Mouse (Mus musculus) midbrain, embryonic 13.5 days (tissue): ENCODE results near the gene Gabrb1. TPM values are rescaled to one million over a fixed set of nuclear protein-coding genes. Genes with fewer than 3 reads are reported as not detected.

Experiments used
- ATAC-seq: fragments of 200-750 bp; cut with Nextera tagmentation; 2 replicates; pipeline ENCODE4 v1.8.0; 2017; ENCODE audit warnings: mild to moderate bottlenecking, moderate TSS enrichment, moderate library complexity
- H3K27ac ChIP-seq: fragments of 300-500 bp; sonication (generic); 2 replicates; pipeline ENCODE4 v1.5.1; 2015; ENCODE audit warnings: inconsistent platforms, mild to moderate bottlenecking, moderate library complexity
- H3K27me3 ChIP-seq: fragments of 300-500 bp; sonication (generic); 2 replicates; pipeline ENCODE4 v1.6.1; 2015; ENCODE audit warnings: mild to moderate bottlenecking, inconsistent platforms
- H3K36me3 ChIP-seq: fragments of 300-500 bp; sonication (generic); 2 replicates; pipeline ENCODE4 v1.6.1; 2015; ENCODE audit warnings: mild to moderate bottlenecking, inconsistent platforms
- H3K4me1 ChIP-seq: fragments of 300-500 bp; sonication (generic); replicated peaks from 2 replicates; pipeline ENCODE4 v1.6.1; 2015; ENCODE audit warnings: inconsistent platforms
- H3K4me2 ChIP-seq: fragments of 300-500 bp; sonication (generic); replicated peaks from 2 replicates; pipeline ENCODE4 v1.6.1; 2015; ENCODE audit warnings: moderate library complexity, mild to moderate bottlenecking, inconsistent platforms
- H3K4me3 ChIP-seq: fragments of 300-500 bp; sonication (generic); replicated peaks from 2 replicates; pipeline ENCODE4 v1.5.1; 2015; ENCODE audit warnings: mild to moderate bottlenecking, inconsistent platforms
- H3K9ac ChIP-seq: fragments of 300-500 bp; sonication (generic); replicated peaks from 2 replicates; pipeline ENCODE4 v1.6.1; 2015; ENCODE audit warnings: mild to moderate bottlenecking, inconsistent platforms
- H3K9me3 ChIP-seq: fragments of 300-500 bp; sonication (generic); 2 replicates; pipeline ENCODE4 v1.6.1; 2016; ENCODE audit warnings: mild to moderate bottlenecking, inconsistent platforms
- WGBS: fragments of 180-500 bp; shearing (Covaris S2); methylation state at CpG from one replicate; pipeline ENCODE4 v1.1.7; 2015; 5-methylcytosine and 5-hydroxymethylcytosine counted together
- polyA plus RNA-seq: library from polyadenylated mRNA; unstranded; fragments of >200 nt; fragmentation: Nextera tagmentation; extraction: Ambion mirVana; gene quantifications from 2 replicates; pipeline ENCODE4 v1.2.1, GENCODE M21; 2015

The Gabrb1 gene
- polyA plus RNA-seq, 1 experiment from 2014 or later = 7.8 TPM

GRCm38 (mm10) chr5:72173521-72173920, 515.6 kb downstream of the Gabrb1 start:
- 78% methylated on average over 1 of the region's 1 CpGs for WGBS
- H3K9ac ChIP-seq = no peak overlapping the region
- no peak overlapping the region for H3K4me2 ChIP-seq
- H3K9me3 ChIP-seq = no peaks in the 10 kb centered on the region
- H3K27me3 ChIP-seq = no peaks in the 10 kb centered on the region
- ATAC-seq = no peak
- H3K27ac ChIP-seq = no peak overlapping the region
- no peaks in the 10 kb centered on the region for H3K36me3 ChIP-seq
- no peak overlapping the region for H3K4me3 ChIP-seq
- H3K4me1 ChIP-seq = peaks cover 10% of the 10 kb centered on the region; the same call in 1 of the 2 replicates

DNA sequence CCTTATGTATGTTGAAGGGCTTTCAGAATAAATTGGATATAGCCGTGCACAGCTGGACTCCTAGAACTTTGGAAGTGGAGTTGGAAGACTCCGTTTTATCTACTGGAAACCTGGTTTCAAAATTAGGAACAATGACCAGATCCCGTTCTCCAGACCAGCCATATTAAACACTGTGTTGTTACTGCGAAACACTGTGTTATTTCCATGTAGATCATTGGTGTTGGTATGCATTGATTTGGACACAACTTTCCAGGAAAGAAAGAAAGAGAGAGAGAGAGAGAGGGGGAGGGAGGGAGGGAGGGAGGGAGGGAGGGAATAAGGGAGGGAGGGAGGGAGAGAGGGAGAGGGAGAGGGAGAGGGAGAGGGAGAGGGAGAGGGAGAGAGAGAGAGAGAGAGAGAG, 517.1 kb downstream of the Gabrb1 start:
- peak overlapping the region; percentile 71; the same call in 1 of the 2 replicates for H3K27ac ChIP-seq
- ATAC-seq = 0 out of 2 replicates have a peak, but pooled peaks have one; percentile 35

GRCm38 (mm10) chr5:72175530-72175929, 517.6 kb downstream of the Gabrb1 start:
- 2% methylated on average over 7 of the region's 7 CpGs for WGBS
- peak overlapping the region; percentile 59 for H3K9ac ChIP-seq
- peak overlapping the region; percentile 22 for H3K4me3 ChIP-seq

More for the DNA sequence above, 517.1 kb downstream of the Gabrb1 start:
- no peaks in the 10 kb centered on the region for H3K9me3 ChIP-seq
- 49% methylated on average over 4 of the region's 4 CpGs for WGBS
- no peak overlapping the region for H3K9ac ChIP-seq
- H3K4me2 ChIP-seq = peak overlapping the region; percentile 49
- no peak overlapping the region for H3K4me3 ChIP-seq
- no peaks in the 10 kb centered on the region for H3K36me3 ChIP-seq
- peaks cover 10% of the 10 kb centered on the region; the same call in 1 of the 2 replicates for H3K4me1 ChIP-seq
- H3K27me3 ChIP-seq = no peaks in the 10 kb centered on the region

DNA sequence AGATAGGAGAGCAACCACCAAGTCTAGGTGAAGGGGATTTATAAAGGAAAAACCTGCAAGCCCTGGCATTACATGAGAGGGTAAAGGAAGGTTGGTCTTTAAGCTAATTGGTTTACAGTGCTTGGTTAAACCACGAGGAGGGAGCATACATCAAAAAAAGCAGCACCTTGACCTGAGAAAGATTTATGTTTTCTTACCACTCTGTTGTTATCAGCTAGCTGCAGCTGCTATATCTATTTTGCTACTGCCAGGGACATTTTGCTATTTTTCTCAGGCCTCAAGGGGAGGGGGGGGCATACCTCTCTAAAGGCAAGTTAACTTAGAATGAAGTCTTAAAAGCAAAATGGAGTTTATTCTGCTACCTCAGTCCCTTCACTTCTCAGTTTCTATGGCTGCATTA, 523.3 kb downstream of the Gabrb1 start:
- Histone ChIP-seq H3K4me2 (no peak overlapping the region), H3K4me1 (0 out of 2 replicates have a peak, but pooled peaks cover under 1% of the 10 kb centered on the region), H3K9me3 (no peaks in the 10 kb centered on the region), H3K27me3 (no peaks in the 10 kb centered on the region), H3K36me3 (no peaks in the 10 kb centered on the region), H3K4me3 (no peak overlapping the region), H3K9ac (no peak overlapping the region), H3K27ac (no peak overlapping the region)
- 58% methylated on average over 1 of the region's 1 CpGs for WGBS
- ATAC-seq = no peak

More at GRCm38 (mm10) chr5:72175530-72175929, 517.6 kb downstream of the Gabrb1 start:
- Histone ChIP-seq H3K4me1 (peaks cover 10% of the 10 kb centered on the region; the same call in 1 of the 2 replicates), H3K36me3 (no peaks in the 10 kb centered on the region), H3K27ac (peak overlapping the region; percentile 71), H3K27me3 (no peaks in the 10 kb centered on the region), H3K9me3 (no peaks in the 10 kb centered on the region), H3K4me2 (peak overlapping the region; percentile 49)
- peak; percentile 80 for ATAC-seq

DNA sequence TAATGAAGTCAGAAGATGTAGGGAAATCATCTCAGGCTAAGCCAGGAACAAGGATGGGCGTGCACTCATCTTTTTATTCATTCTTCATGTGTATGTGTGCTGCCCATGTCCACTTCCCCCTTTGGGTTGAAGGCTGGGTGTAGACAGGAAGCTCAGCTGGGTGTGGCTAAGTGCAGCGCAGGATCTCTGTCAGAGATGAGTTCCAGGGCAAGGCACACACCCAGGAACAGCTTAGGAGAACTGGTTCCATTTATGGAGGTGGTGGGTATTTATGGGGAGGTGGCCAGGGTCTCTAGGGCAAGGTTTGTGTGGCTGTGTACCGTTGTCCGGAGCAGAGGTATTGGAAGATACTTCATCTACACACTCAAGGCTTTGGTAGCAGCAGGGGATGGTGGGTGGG, 524.9 kb downstream of the Gabrb1 start:
- Histone ChIP-seq H3K4me2 (no peak overlapping the region), H3K4me3 (no peak overlapping the region), H3K9me3 (no peaks in the 10 kb centered on the region), H3K4me1 (no peaks in the 10 kb centered on the region), H3K27ac (no peak overlapping the region), H3K36me3 (no peaks in the 10 kb centered on the region), H3K9ac (no peak overlapping the region), H3K27me3 (no peaks in the 10 kb centered on the region)
- ATAC-seq = no peak
- WGBS = 95% methylated on average over 4 of the region's 4 CpGs

DNA sequence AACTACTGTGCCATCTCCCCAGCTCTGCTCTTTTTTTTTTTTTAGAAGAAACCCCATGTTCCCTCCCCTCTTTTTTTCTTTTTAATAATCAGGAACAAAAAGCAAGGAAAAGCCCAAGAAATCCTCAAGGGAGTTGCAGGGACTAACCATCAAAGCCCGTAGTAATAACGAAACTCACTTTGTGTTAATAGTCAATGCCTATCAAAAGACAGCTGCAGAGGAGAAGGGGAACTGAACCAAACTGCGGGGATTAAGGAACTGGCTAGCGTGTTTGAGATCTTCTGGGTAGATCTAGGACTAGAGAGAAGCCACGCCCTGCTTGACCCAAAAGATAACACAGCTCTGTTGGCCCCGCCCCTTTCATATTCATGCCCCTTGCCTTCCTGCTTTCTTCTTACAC, 526.0 kb downstream of the Gabrb1 start:
- Histone ChIP-seq H3K9me3 (no peaks in the 10 kb centered on the region), H3K4me2 (no peak overlapping the region), H3K4me1 (no peaks in the 10 kb centered on the region), H3K9ac (no peak overlapping the region), H3K27me3 (no peaks in the 10 kb centered on the region), H3K27ac (no peak overlapping the region), H3K36me3 (no peaks in the 10 kb centered on the region), H3K4me3 (no peak overlapping the region)
- 75% methylated on average over 6 of the region's 6 CpGs for WGBS
- ATAC-seq = no peak

DNA sequence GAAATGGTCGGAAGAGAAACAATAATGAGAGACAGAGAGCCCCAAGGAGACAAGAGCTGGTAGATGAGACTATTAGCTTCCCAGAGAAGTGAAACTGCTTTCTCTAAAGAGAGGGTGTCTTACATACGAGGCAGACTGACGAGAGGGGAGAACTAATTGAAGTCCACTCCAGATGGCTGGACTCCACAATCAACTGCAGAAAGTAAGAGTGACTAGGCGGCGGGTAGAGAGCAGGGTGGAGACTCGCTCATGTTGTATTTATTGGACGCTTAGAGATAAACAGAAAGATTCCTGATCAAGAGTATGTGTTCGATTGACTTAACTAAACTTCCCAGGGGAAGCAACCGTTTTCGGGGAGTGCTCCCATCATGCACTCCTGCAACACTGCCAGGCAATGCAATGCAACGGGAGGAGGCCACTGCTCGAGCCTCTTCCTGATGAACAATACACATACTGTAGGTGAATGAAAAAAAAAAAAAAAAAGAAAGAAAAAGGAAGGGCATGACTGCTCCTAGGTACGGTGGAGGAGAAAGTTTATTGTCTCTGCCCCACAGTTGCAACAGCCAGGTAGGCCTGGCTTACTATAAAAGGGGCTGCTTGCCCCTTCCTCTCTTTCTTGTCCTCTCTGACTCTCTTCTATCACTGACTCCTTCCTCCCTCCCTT, 526.7 kb downstream of the Gabrb1 start:
- H3K27me3 ChIP-seq = no peaks in the 10 kb centered on the region
- no peak overlapping the region for H3K4me3 ChIP-seq
- no peaks in the 10 kb centered on the region for H3K36me3 ChIP-seq
- no peak overlapping the region for H3K4me2 ChIP-seq
- no peak overlapping the region for H3K9ac ChIP-seq
- H3K9me3 ChIP-seq = no peaks in the 10 kb centered on the region
- H3K27ac ChIP-seq = no peak overlapping the region
- 85% methylated on average over 13 of the region's 13 CpGs for WGBS
- no peaks in the 10 kb centered on the region for H3K4me1 ChIP-seq
- no peak for ATAC-seq

- Histone ChIP-seq H3K27me3 (no peaks in the 10 kb centered on the region), H3K36me3 (no peaks in the 10 kb centered on the region), H3K9ac (no peak overlapping the region), H3K4me1 (no peaks in the 10 kb centered on the region), H3K9me3 (no peaks in the 10 kb centered on the region), H3K4me3 (no peak overlapping the region), H3K4me2 (no peak overlapping the region), H3K27ac (no peak overlapping the region)
- no peak for ATAC-seq
- 85% methylated on average over 7 of the region's 7 CpGs for WGBS
Observed at GRCm38 (mm10) chr5:72191154-72191553, 533.2 kb downstream of the Gabrb1 start.

DNA sequence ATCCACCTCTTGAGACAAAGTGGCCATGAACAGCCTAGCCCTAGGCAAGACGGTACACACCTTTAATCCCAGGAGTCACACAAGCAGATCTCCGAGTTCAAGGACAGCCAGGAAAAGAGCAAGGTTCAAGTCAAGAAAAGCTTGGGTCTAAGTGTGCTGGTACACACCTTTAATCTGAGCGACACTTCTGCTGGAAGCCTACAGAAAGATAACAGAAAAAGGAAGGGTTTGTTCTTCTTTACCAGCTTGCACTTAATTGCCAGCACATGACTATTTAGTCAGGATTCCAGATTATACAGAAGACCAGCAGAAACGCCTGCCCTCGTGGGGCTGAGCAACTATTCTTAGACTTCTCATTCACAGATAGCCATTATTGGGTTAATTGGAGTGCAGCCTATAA, 534.0 kb downstream of the Gabrb1 start:
- H3K4me3 ChIP-seq = no peak overlapping the region
- H3K27ac ChIP-seq = no peak overlapping the region
- ATAC-seq = no peak
- no peak overlapping the region for H3K4me2 ChIP-seq
- WGBS = 89% methylated on average over 5 of the region's 5 CpGs
- no peaks in the 10 kb centered on the region for H3K9me3 ChIP-seq
- no peak overlapping the region for H3K9ac ChIP-seq
- H3K27me3 ChIP-seq = no peaks in the 10 kb centered on the region
- H3K36me3 ChIP-seq = no peaks in the 10 kb centered on the region
- no peaks in the 10 kb centered on the region for H3K4me1 ChIP-seq

GRCm38 (mm10) chr5:72195442-72195841, 537.5 kb downstream of the Gabrb1 start:
- Histone ChIP-seq H3K36me3 (no peaks in the 10 kb centered on the region), H3K9ac (no peak overlapping the region), H3K9me3 (no peaks in the 10 kb centered on the region), H3K27ac (no peak overlapping the region), H3K4me1 (no peaks in the 10 kb centered on the region), H3K4me3 (no peak overlapping the region), H3K27me3 (no peaks in the 10 kb centered on the region), H3K4me2 (no peak overlapping the region)
- no peak for ATAC-seq
- WGBS = 98% methylated on average over 1 of the region's 1 CpGs
